Mouse (Mus musculus) liver, adult 2 months (tissue): ENCODE measurements around the gene Ppm1h.

Source experiments
- CTCF ChIP-seq: fragments of 200-500 bp; IDR thresholded peaks from 2 replicates; pipeline ENCODE4 v1.5.1; 2011; ENCODE audit warnings: low read depth, low read length, control low read depth
- POLR2A ChIP-seq: fragments of 200-500 bp; IDR thresholded peaks from 2 replicates; pipeline ENCODE4 v1.6.1; 2011; ENCODE audit warnings: low read length, control low read depth; ENCODE audit not compliant: insufficient read depth; ENCODE audit errors: extremely low read depth

GRCm38 (mm10) chr10:122704901-122705300, 26.3 kb downstream of the Ppm1h start:
- TF ChIP-seq CTCF (no peak), POLR2A (no peak)
